Mouse (Mus musculus): ENCODE measurements around the gene Tmco1.

The Tmco1 gene

GRCm38 (mm10) chr1:167374003-167374784, 66.0 kb downstream of the Tmco1 start:
- DNase-seq (ENCODE audit: low read depth), result no peak

GRCm38 (mm10) chr1:167374942-167375341, 66.8 kb downstream of the Tmco1 start:
- no peak for DNase-seq (ENCODE audit: low read depth)

GRCm38 (mm10) chr1:167378019-167378418, 69.8 kb downstream of the Tmco1 start:
- DNase-seq (ENCODE audit: low read depth), result no peak

- DNase-seq (ENCODE audit: low read depth), result no peak
Measured at GRCm38 (mm10) chr1:167379751-167380150, 71.6 kb downstream of the Tmco1 start.

- DNase-seq (ENCODE audit: low read depth), result no peak
Measured at GRCm38 (mm10) chr1:167380223-167380622, 72.0 kb downstream of the Tmco1 start.

- DNase-seq (ENCODE audit: low read depth), result no peak
Measured at GRCm38 (mm10) chr1:167381050-167382015, 73.2 kb downstream of the Tmco1 start.

GRCm38 (mm10) chr1:167382316-167382715, 74.1 kb downstream of the Tmco1 start:
- DNase-seq (ENCODE audit: low read depth), result no peak

- DNase-seq (ENCODE audit: low read depth), result no peak
Measured at GRCm38 (mm10) chr1:167382763-167383162, 74.6 kb downstream of the Tmco1 start.

GRCm38 (mm10) chr1:167383178-167383577, 75.0 kb downstream of the Tmco1 start:
- no peak for DNase-seq (ENCODE audit: low read depth)
